Mouse (Mus musculus): ENCODE data around the gene Ndst2.
A peak's percentile ranks its signal among the peaks of the same experiment; 100 is the strongest.
"Not testable (repeated sequence)": the region's sequence is repeated elsewhere in the genome, so short reads cannot be mapped to it uniquely, and the experiment has no call there.

Ndst2 gene

DNA sequence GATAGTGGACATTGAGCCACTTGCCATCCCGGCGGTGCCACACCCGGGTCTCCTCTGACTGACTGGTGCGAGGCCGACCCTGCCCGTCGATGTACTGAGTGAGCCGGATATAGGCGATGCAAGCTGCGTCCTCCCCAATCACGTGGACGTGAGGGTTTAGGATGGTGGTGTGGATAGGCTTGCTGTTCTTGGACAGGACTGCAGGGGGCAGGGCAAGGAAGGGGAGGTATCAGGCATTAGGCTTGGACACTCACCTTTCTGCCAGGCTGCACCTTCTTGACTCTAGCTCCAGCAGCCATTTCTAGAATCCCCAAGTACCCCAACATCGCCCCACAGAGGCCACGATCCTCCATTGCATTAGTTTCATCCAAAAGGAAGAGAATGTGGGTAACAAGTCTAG lies 2.9 kb upstream of the Ndst2 start:
- peak; percentile 55 for DNase-seq

DNA sequence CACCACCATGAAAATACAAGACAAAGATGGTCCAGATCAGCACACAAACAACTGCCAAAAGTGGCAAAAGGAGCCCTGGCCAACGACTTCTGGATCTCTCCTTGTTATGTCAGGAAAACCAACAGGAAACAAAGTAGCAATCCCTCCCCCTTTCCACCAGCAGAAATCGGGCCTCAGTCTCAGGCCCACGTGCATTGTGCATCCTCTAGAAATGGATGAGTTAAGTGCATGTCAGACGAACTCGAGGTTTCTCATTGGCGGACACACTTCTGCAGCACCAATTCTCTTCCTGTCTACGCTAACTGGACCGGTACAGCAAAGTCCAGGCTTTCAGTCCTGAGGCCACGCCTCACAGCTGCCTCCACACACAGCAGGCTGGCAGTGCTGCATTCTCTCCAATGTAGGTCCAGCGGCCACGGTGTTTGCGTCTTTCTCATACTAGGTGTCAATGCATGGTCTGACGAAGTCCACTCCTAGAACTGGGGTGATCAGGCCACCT lies 1.6 kb upstream of the Ndst2 start:
- no peak for DNase-seq

DNA sequence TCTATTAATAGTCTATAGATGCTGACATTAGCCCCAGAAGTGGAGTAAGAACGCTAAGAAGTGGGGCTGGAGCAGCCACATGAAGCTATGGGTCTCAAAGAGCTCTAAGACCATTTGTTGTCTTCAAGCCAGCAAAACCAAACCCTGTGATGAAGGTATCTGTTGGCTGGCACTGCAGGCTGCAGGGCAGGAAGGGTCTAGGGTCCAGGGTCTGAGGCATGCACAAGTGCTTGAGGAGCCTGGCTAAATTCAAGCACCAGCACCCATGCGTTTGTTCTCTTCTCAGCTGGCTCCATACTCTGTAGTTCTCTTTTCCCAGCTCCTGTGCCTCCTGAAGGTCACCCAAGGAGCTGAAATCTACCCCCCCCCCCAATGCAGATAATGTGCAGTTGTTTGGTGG lies 690 bp upstream of the Ndst2 start:
- no peak for DNase-seq

DNA sequence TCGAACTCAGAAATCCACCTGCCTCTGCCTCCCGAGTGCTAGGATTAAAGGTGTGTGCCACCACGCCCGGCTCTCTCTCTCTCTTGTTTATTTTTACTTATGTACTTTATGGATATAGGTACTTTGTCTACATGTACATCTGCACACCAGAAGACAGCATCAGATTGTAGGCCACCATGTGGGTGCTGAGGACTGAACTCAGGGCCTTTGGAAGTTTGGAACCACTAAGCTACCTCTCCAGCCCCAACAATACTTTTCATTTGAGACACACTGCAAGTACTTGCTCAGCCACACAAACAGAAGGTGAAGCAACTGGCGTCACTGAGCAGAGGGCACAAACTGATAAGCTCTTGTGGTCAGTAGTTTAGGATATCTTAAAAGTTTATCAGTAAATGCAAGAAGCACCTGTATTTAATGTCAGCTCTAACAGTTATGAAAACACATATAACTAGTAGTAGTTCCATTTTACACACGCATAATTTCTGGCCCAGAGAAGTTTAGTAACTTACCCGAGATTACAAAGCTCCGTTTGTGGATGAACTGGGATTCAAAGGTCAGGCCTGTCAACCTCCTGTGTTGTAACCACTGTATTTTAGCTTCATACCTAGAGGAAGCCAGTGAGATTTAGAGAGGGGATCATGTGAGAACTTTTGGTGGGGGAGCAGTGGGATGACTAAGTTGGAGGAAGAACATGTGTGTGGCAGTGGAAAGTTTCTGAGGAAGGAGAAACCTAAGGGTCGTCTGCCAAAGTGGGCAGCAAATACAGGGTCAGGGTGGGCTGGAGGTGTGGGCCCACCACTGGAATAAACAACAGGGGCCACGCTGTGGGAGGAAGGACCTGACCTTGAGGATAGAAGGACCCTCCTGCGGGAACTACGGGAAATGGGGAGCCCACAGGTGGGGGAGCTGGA lies 1.1 kb downstream of the Ndst2 start:
- DNase-seq, result no peak

DNA sequence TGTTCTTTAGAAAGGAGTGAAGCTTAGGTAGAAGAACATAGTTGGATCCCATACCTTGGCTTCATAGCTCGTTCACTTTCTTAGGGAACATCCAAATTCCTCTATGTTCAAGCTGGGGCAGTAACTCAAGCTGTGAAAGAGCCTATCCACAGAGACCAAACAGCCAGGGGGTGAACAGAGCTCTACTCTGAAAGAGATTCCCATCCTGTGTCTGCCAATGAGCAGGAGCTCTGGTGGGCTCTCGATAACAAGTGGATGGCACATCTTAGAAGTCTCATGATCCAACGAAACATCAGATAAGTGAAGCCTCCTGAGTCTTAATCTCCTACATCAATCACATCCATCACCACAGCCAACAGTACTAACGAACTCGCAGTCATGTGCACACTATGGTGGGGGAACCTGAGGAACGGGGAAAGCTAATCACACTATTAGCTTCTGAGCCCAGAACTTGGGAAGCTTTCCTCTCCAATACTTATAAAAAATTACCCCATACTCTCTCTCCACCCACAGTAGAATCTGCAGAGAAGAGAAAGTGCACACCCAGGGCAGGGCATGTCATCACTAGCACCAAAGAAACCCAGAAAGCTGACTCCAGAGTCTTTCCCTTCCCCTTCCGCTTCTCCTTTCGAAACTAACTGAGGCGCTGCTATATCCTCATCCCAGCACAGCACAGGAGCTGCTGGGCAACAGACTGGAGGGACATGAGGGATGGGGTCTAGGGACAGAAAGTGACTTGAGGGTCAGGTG lies 3.3 kb downstream of the Ndst2 start:
- no peak for DNase-seq

DNA sequence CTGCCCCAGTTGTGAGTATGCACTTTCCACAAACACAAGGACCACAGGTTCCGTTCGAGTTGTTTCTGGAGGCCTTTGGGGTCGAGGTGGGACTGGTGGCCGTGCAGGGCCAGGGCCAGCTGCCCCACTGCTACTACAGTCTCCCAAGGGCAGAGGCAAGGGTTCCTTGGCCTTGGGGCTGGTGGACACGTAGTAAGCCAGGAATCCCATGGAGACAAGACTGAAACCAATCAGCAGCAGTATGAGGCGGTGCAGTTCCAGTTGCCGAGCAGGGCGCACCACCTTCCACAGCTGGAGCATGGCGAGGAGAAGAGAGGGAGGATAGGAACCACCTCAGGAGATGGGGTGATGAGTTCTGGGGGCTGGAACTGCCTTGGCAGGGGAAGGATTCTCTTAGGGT lies 4.5 kb downstream of the Ndst2 start:
- no peak for DNase-seq

DNA sequence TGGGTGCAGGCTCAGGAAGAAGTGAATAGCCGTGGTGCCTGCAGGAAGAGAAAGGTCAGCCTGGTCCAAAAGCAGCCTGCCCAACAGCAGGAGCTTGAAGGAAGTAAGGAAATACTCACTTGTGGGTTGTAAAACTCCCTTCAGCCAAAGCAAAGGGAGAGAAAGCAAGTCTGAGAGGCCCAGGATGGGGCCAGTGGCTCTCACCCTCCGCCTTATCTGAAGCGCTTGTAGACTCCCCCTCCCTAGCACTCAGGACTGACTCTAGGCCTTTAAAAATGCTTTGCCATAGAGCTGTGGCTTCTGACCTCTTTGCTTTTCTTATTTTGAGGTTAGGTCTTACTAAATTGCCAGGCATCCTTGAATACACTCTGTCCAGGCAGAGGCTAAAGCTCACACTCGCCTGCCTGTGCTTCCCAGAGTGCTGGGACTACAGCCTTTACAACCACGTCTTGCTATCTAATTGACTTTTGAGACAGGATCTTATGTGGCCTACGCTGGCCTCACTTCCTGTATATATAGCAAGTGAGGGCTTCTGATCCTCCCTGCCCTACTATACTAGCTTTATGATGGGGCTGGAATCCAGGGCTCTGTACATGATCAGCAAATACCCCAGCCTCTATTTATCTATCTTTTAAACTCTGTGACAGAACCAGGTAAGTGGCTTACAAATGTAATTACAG lies 8.6 kb downstream of the Ndst2 start:
- no peak for DNase-seq

DNA sequence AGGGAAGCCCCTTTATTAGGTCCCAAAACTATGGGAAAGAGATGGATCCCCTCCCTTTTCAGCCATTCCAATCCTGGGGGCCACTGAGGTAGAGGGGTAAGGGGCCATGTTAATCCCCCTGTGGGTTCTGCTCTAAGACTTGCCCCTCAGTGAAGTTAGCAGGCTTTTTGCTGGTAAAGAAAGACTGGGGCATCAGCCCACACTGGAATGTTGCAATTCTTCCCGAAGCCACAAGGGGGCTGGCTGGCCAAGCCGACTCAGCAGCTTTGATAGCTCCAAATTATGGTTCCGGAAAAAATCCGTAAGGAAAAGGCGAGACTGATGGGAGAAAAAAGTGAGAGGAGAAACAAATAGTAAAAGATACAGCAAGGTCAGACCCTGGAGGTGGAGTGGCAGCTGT lies 10.3 kb downstream of the Ndst2 start:
- peak; percentile 69 for DNase-seq

DNA sequence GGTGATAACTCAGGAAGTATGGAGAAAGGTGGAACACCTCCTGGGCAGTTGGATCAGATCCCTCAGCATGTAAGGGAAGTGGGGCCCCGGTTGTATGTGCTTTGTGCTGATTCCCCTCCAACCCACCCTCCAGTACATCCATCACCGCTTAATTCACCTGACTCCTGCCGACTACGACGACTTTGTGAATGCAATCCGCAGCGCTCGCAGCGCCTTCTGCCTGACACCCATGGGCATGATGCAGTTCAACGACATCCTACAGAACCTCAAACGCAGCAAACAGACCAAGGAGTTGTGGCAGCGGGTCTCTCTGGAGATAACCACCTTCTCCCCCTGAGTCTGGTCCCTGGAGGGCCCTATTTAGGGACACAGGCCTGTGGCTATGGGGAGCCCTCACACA lies 11.4 kb downstream of the Ndst2 start:
- DNase-seq, result no peak

DNA sequence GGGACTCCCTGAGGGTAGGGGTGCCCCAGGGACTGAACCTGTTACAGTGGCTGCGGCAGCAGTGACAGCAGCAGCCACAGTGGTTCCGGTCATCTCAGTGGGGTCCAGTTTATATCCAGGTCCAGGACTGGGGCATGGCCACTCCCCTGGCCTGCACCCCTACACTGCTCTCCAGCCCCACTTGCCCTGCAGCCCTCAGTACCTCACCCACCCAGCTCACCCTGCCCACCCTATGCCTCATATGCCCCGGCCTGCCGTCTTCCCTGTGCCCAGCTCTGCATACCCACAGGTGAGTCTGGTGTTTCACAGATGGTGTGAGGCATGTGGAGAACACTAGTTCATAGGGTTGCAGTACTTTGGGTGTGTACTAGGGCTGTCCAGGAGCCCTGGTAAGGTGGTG lies 13.0 kb downstream of the Ndst2 start:
- no peak for DNase-seq

DNA sequence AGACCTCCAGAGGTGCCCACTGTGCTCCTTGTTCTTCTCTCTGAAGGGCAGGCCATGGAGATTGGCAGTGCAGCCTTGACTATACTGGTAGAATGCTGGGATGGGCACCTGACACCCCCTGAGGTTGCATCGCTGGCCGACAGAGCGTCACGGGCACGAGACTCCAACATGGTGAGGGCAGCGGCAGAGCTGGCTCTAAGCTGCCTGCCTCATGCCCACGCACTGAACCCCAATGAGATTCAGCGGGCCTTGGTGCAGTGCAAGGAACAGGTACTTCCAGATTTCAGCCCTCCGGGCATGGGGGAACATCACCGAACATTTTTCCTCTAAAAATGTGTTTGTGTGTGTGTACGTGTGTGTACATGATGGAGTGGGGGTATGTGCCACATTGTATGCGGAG lies 14.6 kb downstream of the Ndst2 start:
- no peak for DNase-seq

DNA sequence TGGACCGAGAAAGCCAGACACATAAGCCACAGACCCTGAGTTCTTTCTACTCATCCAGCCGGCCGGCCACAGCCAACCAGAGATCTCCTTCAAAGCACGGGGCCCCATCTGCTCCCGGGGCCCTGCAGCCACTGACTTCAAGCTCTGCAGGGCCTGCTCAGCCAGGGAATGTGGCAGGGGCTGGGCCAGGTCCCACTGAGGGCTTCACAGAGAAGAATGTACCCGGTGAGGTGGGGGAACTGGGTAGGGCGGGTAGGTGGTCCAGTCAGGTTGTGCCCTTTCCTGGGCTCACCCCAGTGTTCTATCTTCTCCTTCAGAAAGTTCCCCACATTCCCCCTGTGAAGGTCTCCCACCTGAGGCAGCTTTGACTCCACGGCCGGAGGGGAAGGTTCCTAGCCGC lies 15.9 kb downstream of the Ndst2 start:
- DNase-seq, result no peak

DNA sequence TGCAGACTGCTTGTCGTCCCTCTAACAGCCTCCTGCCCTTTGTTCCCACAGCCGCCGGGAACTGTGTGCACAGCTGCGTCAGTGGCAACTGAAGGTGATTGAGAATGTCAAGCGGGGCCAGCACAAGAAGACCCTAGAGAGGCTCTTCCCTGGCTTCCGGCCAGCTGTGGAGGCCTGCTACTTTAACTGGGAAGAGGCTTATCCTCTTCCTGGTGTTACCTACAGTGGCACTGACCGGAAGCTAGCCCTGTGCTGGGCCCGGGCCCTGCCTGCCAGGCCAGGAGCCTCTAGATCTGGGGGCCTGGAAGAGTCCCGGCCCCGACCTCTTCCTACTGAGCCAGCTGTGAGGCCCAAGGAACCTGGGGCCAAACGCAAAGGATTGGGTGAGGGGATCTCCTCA lies 20.5 kb downstream of the Ndst2 start:
- no peak for DNase-seq

DNA sequence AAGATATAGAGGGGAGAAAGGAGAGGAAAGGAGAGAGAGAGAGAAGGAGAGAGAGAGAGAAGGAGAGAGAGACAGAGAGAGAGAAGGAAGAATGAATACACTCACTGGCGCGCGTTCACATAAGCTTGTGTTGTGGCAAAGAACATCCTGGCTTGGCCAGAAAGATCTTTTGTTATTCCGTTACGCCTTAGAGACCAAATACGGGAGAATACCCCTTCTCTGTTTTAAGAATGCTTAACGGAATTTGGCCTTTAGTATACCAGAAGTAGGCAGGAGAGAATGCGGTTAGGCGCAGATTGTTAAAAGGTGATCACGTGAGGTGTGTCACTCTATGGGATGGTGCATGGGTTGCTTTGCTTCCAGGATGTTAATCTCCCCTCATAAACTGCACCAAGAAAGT lies 26.1 kb downstream of the Ndst2 start:
- DNase-seq, result no peak

DNA sequence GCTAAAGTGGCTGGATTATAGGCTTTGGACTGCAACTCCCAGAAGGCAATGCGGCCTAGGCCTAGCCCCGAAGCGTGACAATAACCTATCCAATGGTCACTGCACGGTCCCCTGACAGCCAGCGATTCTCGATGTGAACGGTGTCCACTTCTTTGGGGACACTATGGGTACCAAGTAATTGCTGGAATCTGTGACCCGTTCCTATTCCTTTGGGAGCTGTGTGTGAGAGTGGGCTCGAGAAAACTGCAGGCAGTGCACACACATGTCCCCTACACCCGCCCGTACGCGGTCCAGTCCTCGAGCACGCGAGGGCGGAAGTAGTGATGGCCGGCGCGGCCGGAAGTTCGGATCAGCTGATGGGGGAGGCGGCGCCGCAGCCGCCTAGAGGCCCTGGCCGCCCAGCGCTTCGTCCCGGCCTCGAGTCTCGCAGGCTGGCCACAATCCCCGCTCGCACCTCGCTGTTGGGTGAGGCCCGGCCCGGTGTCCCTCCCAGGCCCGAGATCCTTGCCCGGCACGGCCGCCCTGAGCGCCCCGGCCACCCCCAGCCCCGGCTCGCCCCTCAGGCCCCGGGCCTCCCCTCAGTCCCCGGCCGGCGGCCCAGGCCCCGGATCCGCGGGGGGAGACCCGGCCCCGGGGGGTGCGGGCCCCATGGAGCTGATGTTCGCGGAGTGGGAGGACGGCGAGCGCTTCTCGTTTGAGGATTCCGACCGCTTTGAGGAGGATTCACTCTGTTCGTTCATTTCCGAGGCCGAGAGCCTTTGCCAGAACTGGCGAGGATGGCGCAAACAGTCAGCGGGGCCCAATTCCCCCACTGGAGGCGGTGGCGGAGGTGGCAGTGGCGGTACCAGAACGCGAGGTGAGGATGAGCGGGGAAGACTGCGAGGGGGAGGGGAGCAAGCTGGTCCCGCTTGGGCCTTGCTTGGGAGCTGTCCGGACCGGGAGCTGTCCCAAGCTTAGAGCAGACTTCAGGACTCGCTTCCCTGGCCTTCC lies 26.9 kb downstream of the Ndst2 start, which contains the start of gene Zswim8:
Gene Zswim8 (plus strand): TSS at position 352 of the 990 bp plus-strand sequence.
- peak; percentile 77 for DNase-seq

DNA sequence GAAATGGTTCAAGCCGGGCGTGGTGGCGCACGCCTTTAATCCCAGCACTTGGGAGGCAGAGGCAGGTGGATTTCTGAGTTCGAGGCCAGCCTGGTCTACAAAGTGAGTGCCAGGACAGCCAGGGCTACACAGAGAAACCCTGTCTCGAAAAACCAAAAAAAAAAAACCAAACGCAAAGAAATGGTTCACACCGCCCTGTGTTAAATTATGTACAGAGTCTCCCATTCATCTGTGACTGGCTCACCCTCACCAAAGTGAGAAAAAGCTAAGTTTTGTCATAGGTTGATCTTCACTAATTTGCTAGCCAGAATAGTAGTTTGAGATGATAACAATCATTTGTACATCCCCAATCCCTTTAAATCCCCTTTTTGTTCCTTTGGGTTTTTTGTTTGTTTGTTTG lies 30.9 kb downstream of the Ndst2 start:
- DNase-seq, result not testable (repeated sequence)

DNA sequence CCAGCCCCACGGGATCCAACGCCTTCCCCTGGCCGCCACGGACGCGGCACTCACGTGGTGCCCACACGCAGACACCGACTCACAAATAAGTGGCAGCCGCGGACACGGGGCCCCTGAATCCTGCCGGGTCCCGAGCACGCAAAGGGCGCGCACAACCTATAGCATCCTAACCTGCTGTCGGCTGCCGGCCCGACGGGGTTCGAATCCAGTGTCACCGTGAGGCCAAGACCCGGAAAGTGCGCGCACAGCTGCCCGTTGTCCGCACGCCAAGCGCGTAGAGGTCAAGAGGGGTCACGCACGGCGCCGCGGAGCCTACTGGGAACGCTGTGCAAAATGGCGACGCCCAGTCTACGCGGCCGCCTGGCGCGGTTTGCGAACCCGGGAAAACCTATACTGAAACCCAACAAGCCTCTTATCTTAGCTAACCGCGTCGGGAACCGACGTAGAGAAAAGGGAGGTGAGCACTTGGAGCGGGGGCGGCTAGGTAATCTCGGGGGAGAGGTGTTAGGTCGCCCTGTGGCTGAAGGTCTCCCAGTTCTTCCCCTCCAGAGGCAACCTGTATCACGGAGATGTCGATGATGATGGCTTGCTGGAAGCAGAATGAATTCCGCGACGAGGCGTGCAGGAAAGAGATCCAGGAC lies 31.5 kb downstream of the Ndst2 start, which contains the start of gene Chchd1:
Gene Chchd1 (plus strand): TSS at position 266 of the 641 bp plus-strand sequence.
- peak; percentile 88 for DNase-seq

DNA sequence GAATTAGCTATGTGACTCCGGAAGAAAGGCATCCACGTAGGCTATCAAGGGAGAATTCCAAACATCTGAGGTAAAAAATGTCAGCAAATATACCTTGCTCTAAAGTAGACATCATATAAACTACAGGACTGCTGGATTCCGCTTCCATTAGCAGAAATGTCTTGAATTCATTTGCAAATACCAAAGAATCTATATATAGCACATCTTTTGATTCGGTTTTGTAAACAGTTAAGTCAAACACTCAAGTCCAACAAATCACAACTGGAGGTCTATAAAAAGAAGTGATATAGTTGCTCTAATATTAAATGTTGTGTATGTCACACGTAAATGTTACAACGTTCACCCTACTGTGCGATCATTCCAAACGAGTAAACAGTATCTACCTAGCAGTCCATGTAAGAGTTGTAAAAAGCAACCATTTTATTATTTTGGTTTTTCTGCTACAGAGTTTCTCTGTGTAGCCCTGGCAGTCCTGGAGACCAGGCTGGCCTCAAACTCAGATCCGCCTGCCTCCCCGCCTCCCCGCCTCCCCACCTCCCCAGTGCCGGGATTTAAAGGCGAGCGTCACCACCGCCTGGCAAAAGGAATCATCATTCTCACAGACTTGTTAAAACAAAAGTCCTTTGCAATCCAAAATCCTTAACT lies 32.1 kb downstream of the Ndst2 start:
- no peak for DNase-seq

DNA sequence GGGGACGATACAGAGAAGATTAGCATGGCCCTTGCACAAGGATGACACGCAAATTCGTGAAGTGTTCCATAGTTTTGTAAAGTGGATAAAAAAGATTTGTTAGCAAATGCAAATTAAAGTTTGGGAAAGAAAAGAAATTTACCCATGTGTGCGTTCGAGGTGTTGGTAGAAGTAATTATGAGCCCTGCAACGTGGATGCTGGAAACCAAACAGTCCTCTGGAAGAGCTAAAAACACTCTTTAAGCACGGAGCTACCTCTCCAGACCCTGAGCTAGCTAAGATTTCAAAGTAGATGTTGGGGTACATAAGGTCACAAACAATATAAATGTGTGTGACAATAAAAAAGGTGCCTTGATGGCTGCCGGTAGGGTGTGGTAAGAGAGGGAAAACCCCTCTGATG lies 32.8 kb downstream of the Ndst2 start:
- no peak for DNase-seq

DNA sequence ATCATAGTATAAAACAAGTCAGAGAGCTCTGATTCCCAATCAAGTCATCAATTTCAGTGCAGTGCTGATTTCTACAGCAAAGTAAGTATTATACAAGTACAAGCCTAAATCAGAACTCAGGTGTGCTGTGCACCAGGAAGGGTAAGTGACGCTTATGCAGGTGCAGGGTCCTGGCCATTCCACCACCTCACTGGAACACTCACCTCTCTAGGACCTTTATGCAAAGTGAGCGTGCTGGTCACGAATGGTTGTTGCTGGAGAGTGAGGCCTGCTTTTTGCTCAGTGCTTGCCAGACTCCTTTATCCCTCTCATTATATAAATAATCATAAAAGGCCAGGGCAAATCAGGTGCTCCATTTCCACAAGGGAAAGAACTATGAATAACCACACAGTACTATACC lies 34.0 kb downstream of the Ndst2 start:
- DNase-seq, result no peak

DNA sequence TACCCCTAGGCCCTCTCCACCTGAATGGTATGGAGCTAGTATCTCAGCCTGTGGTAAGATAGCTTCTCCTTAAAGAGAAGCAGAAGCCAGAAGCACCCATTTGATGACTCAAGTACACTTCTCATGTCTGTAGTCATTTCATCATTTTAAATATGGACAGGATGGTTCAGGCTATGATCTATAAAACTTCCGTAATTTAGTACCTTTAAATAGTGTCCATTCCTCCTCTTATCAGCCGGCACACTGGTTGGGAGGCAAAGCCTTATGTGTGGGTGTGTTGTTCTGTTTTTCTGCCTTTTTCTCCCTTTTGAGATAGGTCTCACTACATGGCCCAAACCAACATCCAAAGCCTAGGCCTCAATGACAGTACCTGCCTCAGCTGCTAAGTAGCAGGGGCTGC lies 35.8 kb downstream of the Ndst2 start:
- no peak for DNase-seq

Data from thymus, postnatal 4 days (tissue).